Mouse (Mus musculus) duodenum, adult 2 months (tissue): ENCODE measurements around the gene Itgb8. TPM values are rescaled to one million over a fixed set of nuclear protein-coding genes. Genes with fewer than 3 reads are reported as not detected.

ENCODE experiments used
- polyA plus RNA-seq: library from polyadenylated mRNA; depleted of rRNA; stranded (reverse); fragments of >200 nt; gene quantifications from 2 replicates; pipeline ENCODE4 v1.2.3, GENCODE M21; 2012; ENCODE audit warnings: low replicate concordance; rRNA removed

The Itgb8 gene
- polyA plus RNA-seq = 0.06 and 0.13 TPM in 2 replicates

DNA sequence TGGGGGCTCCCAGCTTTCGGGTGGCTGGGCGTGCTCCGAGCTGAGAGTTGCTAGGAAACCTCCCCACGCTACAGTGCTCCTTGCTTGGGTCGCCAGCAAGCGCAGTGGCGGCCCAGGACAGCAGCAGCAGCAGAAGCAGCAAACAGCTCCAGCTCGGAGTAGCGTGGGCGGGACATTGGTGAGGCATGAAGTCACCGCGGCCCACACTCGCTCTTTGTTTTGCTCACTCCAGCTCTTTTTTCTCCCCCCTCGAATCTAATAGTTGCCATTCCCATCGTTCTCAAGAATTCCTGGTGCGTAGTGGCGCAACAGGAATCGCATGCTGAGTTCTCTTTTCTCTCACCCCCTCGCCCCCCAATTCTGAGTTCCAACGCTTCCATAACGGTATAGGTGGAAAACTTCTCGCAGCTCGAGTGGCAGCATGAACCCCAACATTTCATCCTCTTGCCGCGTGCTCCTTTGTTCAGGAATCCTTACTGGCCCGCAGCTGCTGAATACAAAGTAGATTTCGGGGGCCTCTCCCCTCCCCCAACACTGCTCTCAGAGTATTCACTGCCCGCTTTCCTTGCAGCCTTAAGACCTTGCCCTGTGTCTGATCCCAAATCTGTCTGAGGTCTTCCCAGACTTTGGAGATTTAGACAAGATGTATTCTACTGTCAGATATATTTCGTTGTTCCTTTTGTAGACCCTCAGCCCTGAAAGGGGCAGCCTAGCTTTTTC lies at the start of gene Itgb8:
Gene Itgb8, minus strand, starts transcription at position 107 of the 720 bp plus-strand sequence.

Other genes starting within 250 kb of the Itgb8 start
- 0.05 TPM in 1 of 2 replicates, not detected in the other for gene Macc1, start 75.5 kb upstream of the Itgb8 start, polyA plus RNA-seq